Mouse (Mus musculus) bone marrow macrophage, adult 2 months (primary cell): ENCODE results near the gene Fndc3b.

ENCODE experiments used
- CTCF ChIP-seq: IDR thresholded peaks from 2 replicates; pipeline ENCODE4 v1.5.1; 2012; ENCODE audit warnings: low read depth, mild to moderate bottlenecking, low read length, moderate library complexity
- POLR2A ChIP-seq: IDR thresholded peaks from 2 replicates; pipeline ENCODE4 v1.6.1; 2012; ENCODE audit warnings: mild to moderate bottlenecking, low read depth, low read length, borderline replicate concordance

- TF ChIP-seq CTCF: no peak
- TF ChIP-seq POLR2A: no peak
Observed at GRCm38 (mm10) chr3:27384836-27385235, 326.3 kb downstream of the Fndc3b start.
